Mouse (Mus musculus) liver, embryonic 11.5 days (tissue): ENCODE results near the gene Golt1a. TPM values are rescaled to one million over a fixed set of nuclear protein-coding genes. Genes with fewer than 3 reads are reported as not detected.

Experiments used
- ATAC-seq: fragments of 200-750 bp; cut with Nextera tagmentation; replicated peaks from 2 replicates; pipeline ENCODE4 v1.8.0; 2017; ENCODE audit warnings: moderate number of reproducible peaks, mild to moderate bottlenecking, moderate TSS enrichment, moderate library complexity; ENCODE audit not compliant: low FRiP score
- DNase-seq: peaks from one replicate; pipeline ENCODE4 v3.0.0-alpha.2; 2017; ENCODE audit warnings: low spot score
- H3K27ac ChIP-seq: fragments of 300-500 bp; sonication (generic); 2 replicates; pipeline ENCODE4 v1.5.1; 2014; ENCODE audit warnings: mild to moderate bottlenecking, low read depth, low read length, control low read depth
- H3K27me3 ChIP-seq: fragments of 300-500 bp; sonication (generic); replicated peaks from 2 replicates; pipeline ENCODE4 v1.6.1; 2014; ENCODE audit warnings: low read length, mixed read lengths; ENCODE audit not compliant: control insufficient read depth, insufficient read depth
- H3K36me3 ChIP-seq: fragments of 300-500 bp; sonication (generic); 2 replicates; pipeline ENCODE4 v1.6.1; 2014; ENCODE audit warnings: mild to moderate bottlenecking, low read length, moderate library complexity, mixed read lengths; ENCODE audit not compliant: control insufficient read depth, insufficient read depth
- H3K4me1 ChIP-seq: fragments of 300-500 bp; sonication (generic); replicated peaks from 2 replicates; pipeline ENCODE4 v1.6.1; 2014; ENCODE audit warnings: low read length, mixed read lengths; ENCODE audit not compliant: control insufficient read depth, insufficient read depth
- H3K4me2 ChIP-seq: fragments of 300-500 bp; sonication (generic); 2 replicates; pipeline ENCODE4 v1.6.1; 2014; ENCODE audit warnings: mild to moderate bottlenecking, control low read depth, moderate library complexity
- H3K4me3 ChIP-seq: fragments of 300-500 bp; sonication (generic); 2 replicates; pipeline ENCODE4 v1.5.1; 2014; ENCODE audit warnings: low read depth, low read length, control low read depth
- H3K9ac ChIP-seq: fragments of 300-500 bp; sonication (generic); 2 replicates; pipeline ENCODE4 v1.6.1; 2014; ENCODE audit warnings: low read depth, low read length, control low read depth
- H3K9me3 ChIP-seq: fragments of 300-500 bp; sonication (generic); 2 replicates; pipeline ENCODE4 v1.6.1; 2016; ENCODE audit warnings: low read length, inconsistent platforms, mixed read lengths; ENCODE audit not compliant: control insufficient read depth
- WGBS: fragments of 180-500 bp; shearing (Covaris S2); extraction: QIAGEN DNeasy Blood & Tissue Kit; methylation state at CpG from one replicate; pipeline ENCODE4 v1.1.7; 2014; 5-methylcytosine and 5-hydroxymethylcytosine counted together
- polyA plus RNA-seq: library from polyadenylated mRNA; unstranded; fragments of >200 nt; fragmentation: Nextera tagmentation; extraction: Ambion mirVana; gene quantifications from 2 replicates; pipeline ENCODE4 v1.2.1, GENCODE M21; 2014

Gene Golt1a
- polyA plus RNA-seq, 1 experiment from 2014 or later = 2.0 TPM

DNA sequence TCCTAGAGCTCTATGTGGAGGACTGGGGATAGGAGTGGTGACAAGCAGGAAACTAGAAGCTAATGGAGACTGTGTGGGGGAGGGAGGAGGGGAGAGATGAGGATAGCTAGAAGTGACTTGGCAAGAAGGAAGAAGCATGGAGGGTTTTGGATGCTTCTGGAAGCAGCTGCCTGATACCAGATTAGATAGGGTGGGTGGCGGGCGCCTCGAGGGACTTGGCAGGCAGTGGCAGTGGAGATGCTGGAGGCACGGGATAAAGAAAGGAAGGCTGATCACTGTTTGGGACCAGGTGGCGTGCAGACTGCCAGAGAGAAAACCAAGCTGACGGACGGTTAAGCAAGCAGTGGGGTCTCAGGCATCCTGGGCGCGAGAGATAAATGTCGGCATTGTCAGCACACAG is 2.3 kb downstream of the Golt1a start:
- Histone ChIP-seq H3K36me3 (no peaks in the 10 kb centered on the region), H3K27ac (no peak overlapping the region), H3K4me2 (no peak overlapping the region), H3K4me1 (peaks cover 8% of the 10 kb centered on the region), H3K9ac (no peak overlapping the region), H3K9me3 (no peaks in the 10 kb centered on the region), H3K4me3 (no peak overlapping the region), H3K27me3 (no peaks in the 10 kb centered on the region)
- WGBS = 26% methylated on average over 10 of the region's 10 CpGs
- DNase-seq (no peak), ATAC-seq (no peak)

DNA sequence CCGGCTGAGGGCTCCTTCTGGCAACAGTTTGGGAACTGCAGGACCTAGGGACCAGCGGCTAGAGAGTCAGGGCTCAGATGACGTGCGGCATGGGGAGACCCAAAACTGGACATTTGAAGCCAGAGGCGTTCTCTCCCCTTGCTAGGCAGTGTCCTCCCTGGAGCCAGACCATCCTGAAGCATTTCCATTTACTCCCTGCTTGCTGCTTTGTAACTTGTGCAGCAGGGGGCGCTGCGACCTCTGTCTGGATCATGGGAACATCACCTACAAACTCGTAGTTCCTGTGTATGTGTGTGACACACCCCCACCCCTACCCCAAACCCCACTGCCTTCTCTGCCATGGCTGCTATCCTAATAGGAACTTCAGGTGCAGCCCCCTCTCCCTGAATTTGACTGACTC is 4.8 kb downstream of the Golt1a start:
- Histone ChIP-seq H3K4me1 (peaks cover 8% of the 10 kb centered on the region), H3K27ac (no peak overlapping the region), H3K9ac (no peak overlapping the region), H3K27me3 (no peaks in the 10 kb centered on the region), H3K36me3 (no peaks in the 10 kb centered on the region), H3K4me3 (no peak overlapping the region), H3K4me2 (no peak overlapping the region), H3K9me3 (no peaks in the 10 kb centered on the region)
- 27% methylated on average over 8 of the region's 8 CpGs for WGBS
- DNase-seq = no peak
- no peak for ATAC-seq

DNA sequence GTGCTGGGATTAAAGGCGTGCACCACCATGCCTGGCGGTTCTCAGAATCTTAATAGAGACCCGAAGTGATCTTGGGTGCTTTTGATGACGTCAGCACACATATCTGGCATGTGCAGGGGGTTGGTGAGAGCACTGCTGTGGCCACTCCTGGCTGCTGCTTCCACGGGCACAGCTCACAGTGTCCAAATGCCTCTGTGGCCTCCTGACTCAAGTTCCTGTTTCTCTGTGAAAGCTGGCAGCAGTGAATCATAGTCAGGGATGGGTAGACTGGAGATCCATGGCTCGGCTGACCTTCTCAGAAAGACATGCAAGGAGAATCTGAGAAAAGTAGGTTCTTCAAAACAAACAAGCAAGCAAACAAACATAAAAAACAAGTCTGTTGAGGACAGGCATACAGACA is 6.2 kb downstream of the Golt1a start:
- Histone ChIP-seq H3K4me3 (no peak overlapping the region), H3K36me3 (no peaks in the 10 kb centered on the region), H3K27ac (no peak overlapping the region), H3K9me3 (no peaks in the 10 kb centered on the region), H3K4me1 (peaks cover 6% of the 10 kb centered on the region), H3K4me2 (no peak overlapping the region), H3K27me3 (no peaks in the 10 kb centered on the region), H3K9ac (no peak overlapping the region)
- no peak for DNase-seq
- no peak for ATAC-seq
- 69% methylated on average over 6 of the region's 6 CpGs for WGBS

DNA sequence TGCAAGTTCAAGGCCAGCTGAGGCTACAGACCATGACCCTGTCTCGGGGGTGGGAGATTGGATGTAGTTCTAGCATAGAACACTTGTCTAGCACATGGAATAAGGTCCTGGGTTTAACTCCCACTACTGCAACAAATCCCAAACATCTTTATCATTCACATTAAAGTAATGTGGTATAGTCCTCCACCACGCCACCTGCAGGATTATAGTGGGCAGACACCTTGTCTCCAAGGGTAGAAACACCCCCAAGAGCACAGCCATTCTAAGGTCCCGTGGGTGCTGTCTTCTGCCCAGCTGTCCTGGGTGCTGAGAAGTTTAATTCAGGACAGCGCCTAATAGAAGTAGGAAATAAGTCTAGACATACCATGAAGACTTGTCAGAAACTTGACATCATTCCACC is 7.0 kb downstream of the Golt1a start:
- ATAC-seq (no peak), DNase-seq (no peak)
- WGBS = 75% methylated on average over 4 of the region's 4 CpGs

DNA sequence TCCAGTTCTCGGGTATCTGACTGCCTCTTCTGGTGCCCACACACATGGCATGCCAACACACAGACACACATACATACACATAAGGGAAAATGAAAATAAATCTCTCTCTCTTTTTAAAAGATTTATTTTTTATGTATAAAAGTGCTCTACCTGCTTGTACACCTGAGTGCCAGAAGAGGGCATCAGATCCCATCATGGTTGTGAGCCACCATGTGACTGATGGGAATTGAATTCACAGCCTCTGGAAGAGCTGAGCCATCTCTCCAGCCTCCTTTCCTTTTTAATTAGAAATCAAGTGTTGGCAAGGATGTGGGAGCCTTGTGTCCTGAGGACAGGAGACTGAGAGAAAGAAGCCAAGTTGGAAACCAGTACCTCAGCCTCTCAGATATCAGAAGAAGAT is 7.5 kb downstream of the Golt1a start:
- Histone ChIP-seq H3K9ac (no peak overlapping the region), H3K36me3 (no peaks in the 10 kb centered on the region), H3K4me1 (peaks cover under 1% of the 10 kb centered on the region), H3K9me3 (no peaks in the 10 kb centered on the region), H3K27me3 (no peaks in the 10 kb centered on the region), H3K4me3 (no peak overlapping the region), H3K4me2 (no peak overlapping the region), H3K27ac (no peak overlapping the region)
- WGBS = 68% methylated on average over 1 of the region's 1 CpGs
- DNase-seq (no peak), ATAC-seq (no peak)

More for the DNA sequence above, 7.0 kb downstream of the Golt1a start:
- Histone ChIP-seq H3K9ac (no peak overlapping the region), H3K4me3 (no peak overlapping the region), H3K9me3 (no peaks in the 10 kb centered on the region), H3K27me3 (no peaks in the 10 kb centered on the region), H3K36me3 (no peaks in the 10 kb centered on the region), H3K4me1 (peaks cover 6% of the 10 kb centered on the region), H3K27ac (no peak overlapping the region), H3K4me2 (no peak overlapping the region)

DNA sequence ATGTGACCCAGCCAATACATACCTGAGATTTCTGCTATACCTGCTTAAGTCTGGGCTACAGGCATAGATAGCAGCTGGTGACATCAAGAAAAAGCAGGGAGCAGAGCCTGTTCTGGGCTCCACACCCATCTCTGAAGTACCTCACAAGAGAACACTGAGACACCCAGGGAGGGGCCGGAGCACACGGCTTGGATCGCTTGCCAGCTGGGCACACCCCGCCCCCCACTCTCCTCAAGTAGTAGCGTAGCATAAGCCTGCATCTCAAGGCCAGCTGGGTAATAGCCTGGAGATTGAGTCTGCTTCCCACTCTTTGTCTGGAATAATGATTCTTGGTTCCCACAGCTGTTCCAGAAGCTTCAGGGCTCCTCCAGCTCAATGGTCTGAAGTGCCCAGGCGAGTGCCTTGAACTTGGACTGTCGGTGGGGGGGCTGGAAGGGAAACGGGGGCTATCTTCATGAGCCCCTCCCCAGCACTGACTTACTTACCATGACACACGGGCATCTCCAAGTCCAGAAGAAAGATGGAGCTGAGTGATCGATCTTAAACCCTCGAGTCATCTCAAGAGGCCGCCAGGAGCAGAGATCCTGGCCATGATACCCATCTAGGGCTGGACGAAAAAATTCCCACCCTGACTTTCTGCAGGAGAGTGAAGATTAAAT is 11.8 kb downstream of the Golt1a start, which contains the start of gene Kiss1:
Gene Kiss1 (plus strand): TSS at position 609 of the 659 bp plus-strand sequence.
- H3K4me2 ChIP-seq = no peak within 1 kb of the TSS
- no peak for DNase-seq
- H3K9me3 ChIP-seq = no peaks in the 10 kb centered on the region
- H3K27me3 ChIP-seq = no peaks in the 10 kb centered on the region
- no peak within 1 kb of the TSS for H3K9ac ChIP-seq
- 80% methylated on average over 13 of the region's 13 CpGs for WGBS
- H3K27ac ChIP-seq = no peak within 1 kb of the TSS
- ATAC-seq = no peak
- no peak within 1 kb of the TSS for H3K4me3 ChIP-seq
- H3K36me3 ChIP-seq = no peaks in the 10 kb centered on the region
- no peaks in the 10 kb centered on the region for H3K4me1 ChIP-seq

DNA sequence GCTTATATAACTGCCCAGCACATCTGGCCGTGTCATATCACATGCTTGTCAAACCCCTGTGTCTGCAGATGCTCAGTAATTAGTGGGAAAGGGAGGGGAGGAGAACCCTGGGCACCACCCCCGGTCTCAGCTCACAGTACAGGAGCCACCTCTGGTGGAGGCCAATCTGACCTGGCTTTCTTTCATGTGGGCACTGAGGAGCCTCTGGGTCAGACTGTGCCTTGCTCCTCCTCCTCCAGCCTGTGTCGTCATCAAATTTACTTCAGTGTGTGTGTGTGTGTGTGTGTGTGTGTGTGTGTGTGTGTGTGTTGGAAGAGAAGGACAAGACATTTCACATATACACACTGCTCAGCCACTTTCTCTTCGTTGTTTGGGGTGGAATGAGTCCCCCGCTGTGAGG is 13.7 kb downstream of the Golt1a start:
- WGBS = 49% methylated on average over 5 of the region's 5 CpGs
- no peak overlapping the region for H3K9ac ChIP-seq
- H3K27ac ChIP-seq = no peak overlapping the region
- ATAC-seq = no peak
- no peaks in the 10 kb centered on the region for H3K9me3 ChIP-seq
- H3K27me3 ChIP-seq = peaks cover 9% of the 10 kb centered on the region
- H3K4me2 ChIP-seq = no peak overlapping the region
- no peaks in the 10 kb centered on the region for H3K36me3 ChIP-seq
- H3K4me3 ChIP-seq = no peak overlapping the region
- H3K4me1 ChIP-seq = no peaks in the 10 kb centered on the region
- DNase-seq = no peak

DNA sequence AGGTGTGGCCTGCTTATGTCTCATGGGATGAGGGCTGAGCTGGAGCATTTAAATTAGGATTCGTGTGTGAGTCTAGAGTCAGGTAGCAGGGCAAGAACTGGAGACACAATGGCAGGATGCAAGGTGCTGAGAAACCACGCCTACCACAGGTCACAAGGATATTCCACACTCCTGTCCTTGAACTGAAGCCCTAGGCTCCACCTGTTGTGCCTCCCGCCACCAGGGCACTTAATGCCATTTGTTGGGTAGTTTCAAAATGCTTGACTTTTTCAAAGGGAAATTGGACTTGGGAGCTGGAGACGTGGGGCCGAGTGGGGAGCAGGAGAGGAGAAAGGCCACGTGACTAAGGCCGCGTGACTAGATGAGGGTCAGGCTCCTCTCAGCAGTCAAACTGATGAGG is 16.4 kb downstream of the Golt1a start:
- ATAC-seq = no peak

DNA sequence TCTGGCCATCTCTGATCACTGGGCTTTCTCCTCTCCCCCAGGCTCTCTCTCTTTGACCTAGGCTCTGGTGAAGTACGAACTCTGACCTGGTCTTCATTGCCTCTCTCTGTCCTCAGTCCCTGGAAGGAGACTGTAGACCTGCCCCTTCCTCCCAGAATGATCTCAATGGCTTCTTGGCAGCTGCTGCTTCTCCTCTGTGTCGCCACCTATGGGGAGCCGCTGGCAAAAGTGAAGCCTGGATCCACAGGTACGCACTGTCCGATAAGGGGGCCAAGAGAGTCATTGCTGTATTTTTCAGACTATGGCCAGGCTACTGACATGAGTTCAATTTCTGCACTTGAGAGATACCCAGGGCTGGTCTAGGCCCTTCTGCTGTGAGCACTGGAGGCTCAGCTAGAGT is 17.5 kb downstream of the Golt1a start:
- no peak overlapping the region for H3K9ac ChIP-seq
- H3K27ac ChIP-seq = no peak overlapping the region
- 48% methylated on average over 5 of the region's 5 CpGs for WGBS
- no peaks in the 10 kb centered on the region for H3K36me3 ChIP-seq
- no peak overlapping the region for H3K4me2 ChIP-seq
- ATAC-seq (no peak), DNase-seq (no peak)
- H3K27me3 ChIP-seq = peaks cover 38% of the 10 kb centered on the region
- no peaks in the 10 kb centered on the region for H3K9me3 ChIP-seq
- no peaks in the 10 kb centered on the region for H3K4me1 ChIP-seq
- no peak overlapping the region for H3K4me3 ChIP-seq

More for the DNA sequence above, 16.4 kb downstream of the Golt1a start:
- DNase-seq = no peak
- Histone ChIP-seq H3K4me1 (no peaks in the 10 kb centered on the region), H3K9me3 (no peaks in the 10 kb centered on the region), H3K4me3 (no peak overlapping the region), H3K36me3 (no peaks in the 10 kb centered on the region), H3K9ac (no peak overlapping the region), H3K27ac (no peak overlapping the region), H3K27me3 (peaks cover 31% of the 10 kb centered on the region), H3K4me2 (no peak overlapping the region)
- WGBS = 81% methylated on average over 8 of the region's 8 CpGs
